Mouse (Mus musculus): ENCODE measurements at regions not wholly inside any gene's neighbourhood (a gene's known extent, or its start where the extent isn't known, plus 50 kb on each side); places are given as distances from the start of the nearest gene placed in this dataset.

DNA sequence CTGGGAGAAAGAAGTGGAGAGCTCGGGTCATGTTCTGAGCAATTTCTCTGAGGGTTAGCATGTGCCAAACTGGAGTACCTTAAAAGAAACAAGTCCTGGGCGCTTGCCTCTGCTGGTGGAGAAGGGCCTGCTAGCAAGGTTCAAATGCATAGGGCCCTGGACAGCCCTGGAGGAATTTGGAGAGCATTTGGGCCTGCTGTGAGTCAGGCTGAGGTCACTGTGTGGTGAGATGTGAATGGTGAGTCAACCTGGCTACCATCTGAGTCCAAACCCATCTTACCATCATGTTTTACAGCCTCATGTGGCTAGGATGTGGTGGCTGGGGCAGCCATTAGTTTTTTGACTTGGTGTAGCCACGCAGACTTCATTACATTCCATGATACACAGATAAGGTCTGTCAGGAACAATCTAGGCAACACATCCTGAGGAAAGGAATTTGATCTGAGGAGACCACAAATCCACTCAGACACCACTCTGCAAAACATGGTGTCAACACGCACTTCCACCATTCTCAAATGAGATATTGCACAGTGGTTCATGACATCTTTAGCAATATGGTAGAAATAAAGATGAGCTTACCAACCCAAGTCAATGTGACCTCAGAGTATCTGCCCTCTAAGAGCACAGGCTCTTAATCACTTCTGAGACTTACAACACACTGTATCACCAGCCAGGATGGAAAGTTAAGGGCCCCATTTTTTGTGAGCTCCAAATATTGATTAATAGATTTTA is 83.1 kb downstream of the Thbs2 start:
- TF ChIP-seq CTCF (conservative IDR thresholded peaks at IDR 0.05; ENCODE audit: low read length) (no peak), POU5F1 (IDR thresholded peaks at IDR 0.05; ENCODE audit: borderline replicate concordance, low read length) (no peak)
